Mouse (Mus musculus) forelimb bud, embryonic 11.5 days (tissue): Measurements from ENCODE around the gene H2-K1.

Source experiments
- DNase-seq: peaks from one replicate; pipeline ENCODE4 v3.0.0-alpha.2; 2012; ENCODE audit warnings: low read depth, low spot score

H2-K1 gene

DNA sequence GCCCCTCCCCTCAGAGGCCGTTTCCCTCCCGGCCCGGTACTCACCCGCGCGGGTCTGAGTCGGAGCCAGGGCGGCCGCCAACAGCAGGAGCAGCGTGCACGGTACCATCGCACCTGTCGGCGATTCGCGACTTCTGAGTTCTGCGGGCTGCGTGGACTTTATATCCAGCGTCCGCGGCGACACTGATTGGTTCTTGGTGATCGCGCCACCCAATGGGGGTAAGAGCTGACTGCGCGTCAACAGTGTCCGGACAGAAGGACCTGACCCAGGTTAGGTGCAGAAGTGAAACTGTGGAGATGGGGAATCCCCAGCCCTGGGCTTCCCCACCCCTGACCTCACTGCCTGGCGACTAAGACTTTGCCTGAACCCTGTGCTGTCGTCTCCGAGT, at the start of gene H2-K1:
H2-K1 (minus strand) TSS at position 198 of the 388 bp plus-strand sequence.
- DNase-seq = peak; percentile 82

DNA sequence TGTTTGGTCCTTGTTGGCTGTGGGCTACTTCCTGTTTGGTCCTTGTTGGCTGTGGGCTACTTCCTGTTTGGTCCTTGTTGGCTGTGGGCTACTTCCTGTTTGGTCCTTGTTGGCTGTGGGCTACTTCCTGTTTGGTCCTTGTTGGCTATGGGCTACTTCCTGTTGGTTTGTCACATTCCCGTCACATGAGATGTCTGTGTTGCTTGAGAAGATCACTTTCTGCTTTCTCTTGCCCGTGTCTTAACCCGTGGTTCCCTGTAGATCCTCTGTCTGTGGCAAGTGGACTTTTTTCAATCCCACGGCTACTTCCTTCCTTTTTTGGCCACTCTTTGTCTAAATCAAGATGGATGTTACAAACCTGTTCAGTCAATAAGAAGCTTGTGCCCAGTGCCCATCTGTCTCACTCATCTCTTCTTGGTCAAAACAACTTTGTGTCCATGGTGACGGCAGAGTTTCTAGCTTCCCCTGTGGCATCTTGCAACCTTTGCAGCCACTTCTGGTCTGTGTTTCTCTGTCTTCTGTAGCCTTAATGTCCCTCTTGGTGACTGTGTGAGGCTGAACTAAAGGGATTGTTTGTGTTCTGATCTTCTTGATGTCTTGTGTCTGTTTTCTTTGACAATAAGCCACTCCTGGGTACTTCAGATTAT, 47.4 kb upstream of the H2-K1 start:
- no peak for DNase-seq

DNA sequence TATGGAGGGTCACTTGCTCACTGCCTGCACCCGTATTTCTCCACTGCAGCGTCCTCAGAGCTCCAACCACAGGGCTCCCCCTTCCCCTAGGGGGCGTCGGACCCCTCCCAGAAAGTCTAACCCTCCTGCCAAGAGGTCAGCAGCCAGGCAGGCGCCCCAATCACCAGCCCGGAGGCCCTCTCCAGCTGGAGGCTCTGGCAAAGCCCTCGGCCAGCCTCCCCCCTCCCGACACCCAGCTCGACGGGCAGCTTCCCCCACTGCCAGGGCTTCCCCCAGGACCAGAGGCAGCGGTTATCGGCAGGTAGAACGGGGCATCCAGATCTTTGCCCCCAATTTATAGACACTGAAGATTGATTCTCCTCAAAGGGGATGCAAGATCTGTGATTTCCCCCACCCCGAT, 45.8 kb upstream of the H2-K1 start:
- DNase-seq = no peak

DNA sequence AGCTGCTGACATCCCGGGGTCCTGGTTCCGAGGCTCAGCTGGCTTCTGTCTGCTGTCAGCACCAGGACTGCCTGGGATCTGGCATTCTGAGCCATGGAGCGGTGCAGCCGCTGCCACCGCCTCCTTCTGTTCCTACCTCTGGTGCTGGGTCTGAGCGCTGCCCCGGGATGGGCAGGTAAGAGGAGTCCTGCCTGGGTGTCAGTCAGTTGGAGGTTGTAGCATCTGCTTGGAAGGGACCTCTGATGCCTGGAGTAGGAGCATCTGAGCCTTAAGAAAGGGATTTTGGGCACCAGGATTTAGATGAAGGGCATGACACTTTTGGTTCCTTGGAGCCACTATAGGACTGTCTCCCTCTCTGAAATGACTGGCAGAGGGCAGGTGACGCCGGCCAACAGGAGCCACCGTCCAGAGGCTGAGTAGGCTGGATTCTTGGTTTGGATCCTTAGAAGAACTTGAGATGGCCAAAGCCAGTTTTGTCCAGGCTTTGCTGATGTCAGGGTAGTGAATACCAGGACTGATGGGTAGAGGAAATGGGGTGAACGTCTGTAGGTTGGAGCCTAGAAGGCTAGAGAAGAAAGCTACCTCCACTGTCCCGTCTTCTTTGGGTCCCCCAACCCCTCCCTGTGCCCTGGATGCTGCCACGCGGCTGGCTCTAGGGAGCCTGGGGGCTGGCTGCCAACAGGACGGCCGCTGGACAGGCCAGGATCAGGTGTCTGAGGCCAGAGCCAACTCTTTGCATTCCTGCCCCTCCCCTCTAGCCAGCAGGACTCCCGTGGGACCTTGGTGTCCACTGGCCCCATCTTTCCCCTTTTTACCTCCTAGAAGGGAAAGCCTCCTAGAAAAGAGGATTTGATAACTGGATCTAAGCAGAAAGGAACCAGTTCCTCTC, 39.7 kb upstream of the H2-K1 start:
- DNase-seq = no peak

DNA sequence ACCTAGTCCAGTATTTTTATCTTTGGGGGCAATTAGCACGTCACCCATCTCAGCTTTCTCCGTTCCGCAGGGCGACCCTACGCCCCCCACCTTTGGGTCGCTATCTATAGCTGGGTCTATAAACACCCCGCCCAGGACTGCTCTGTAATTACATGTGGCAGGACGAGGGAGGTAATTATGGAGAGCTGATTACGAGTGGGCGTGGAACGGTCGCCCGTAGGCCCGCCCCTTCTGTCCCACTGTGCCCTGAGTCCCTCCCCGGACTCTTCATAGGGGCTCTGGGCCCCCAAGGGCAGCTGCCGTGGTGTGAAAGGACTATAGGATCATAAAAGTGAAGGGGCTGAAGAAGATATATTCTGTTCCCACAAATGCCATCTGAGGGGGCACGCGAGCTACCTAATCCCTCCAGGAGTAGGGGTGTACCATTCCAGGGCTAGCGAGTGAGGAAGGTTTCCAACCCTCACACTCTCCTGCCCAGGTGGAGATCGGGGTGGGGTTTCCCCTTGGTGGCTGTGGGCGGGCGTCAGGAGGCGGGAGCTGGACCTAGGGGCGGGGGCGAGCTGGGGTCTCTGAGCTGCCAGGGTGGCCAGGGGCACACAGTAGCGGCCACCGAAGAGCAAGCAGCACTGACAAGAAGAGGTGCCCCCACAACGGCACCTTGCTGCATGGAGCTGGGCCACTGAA, 38.9 kb upstream of the H2-K1 start, which contains the start of gene Col11a2:
Col11a2 (plus strand) TSS at position 560 of the 684 bp plus-strand sequence.
- DNase-seq = no peak

DNA sequence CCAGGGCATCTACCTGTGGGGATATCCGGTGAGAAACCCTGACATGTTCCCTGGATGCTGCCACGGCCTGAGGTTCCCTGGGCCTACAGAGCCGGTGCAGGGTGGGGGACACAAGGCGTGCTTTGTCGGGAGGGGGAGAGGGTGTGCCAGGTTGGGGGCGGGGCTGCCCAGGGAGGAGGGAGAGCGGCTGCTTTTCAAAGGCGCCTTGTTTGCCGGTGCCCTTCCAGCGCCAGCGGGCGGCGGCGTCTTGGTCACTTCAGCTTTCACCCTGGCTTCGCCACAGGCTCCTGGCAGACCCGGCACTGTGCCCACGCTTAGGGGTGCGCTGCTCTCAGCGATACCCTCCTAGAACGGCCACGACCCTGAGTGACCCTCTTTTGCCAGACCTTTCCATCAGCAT, 38.3 kb upstream of the H2-K1 start:
- no peak for DNase-seq

DNA sequence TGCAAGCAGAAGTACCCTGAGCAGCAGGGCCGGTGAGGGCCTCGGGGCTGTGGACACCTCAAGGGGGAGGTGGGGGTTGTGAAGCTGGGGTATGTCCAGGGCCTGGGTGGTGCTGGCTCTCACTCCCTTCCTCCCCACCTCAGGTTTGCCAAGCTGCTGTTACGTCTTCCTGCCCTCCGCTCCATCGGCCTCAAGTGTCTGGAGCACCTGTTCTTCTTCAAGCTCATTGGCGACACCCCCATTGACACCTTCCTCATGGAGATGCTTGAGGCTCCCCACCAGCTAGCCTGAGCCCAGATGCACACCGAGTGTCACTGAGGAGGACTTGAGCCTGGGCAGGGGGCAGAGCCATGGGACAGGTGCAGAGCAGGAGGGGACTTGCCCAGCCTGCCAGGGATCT, 37.1 kb upstream of the H2-K1 start:
- no peak for DNase-seq

DNA sequence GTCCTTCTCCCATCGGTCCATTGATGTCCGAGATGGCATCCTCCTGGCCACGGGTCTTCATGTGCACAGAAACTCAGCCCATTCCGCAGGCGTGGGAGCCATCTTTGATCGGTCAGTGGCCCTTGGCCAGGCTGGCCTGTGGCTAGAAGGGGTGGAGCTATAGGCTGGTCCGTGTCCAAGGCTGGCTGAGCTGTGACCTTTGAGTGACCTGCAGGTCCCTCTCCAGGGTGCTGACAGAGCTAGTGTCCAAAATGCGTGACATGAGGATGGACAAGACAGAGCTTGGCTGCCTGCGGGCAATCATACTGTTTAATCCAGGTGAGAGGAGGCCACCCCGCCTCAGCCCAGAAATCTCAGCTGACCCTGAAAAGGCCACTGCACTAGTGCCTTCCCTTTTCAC, 36.5 kb upstream of the H2-K1 start:
- DNase-seq = no peak

DNA sequence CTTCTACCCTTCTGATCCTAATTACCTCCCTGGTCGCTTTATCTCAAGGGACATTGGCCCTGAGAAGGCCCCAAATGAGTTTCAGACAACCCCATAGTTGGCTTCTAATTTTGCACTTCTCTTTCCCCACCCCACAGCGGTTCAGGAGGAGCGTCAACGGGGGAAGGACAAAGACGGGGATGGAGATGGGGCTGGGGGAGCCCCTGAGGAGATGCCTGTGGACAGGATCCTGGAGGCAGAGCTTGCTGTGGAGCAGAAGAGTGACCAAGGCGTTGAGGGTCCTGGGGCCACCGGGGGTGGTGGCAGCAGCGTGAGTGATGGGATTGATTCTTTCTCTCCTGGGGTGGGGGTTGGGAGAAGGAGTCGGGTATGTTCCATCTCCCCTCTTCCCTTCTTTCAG, 35.4 kb upstream of the H2-K1 start:
- no peak for DNase-seq

DNA sequence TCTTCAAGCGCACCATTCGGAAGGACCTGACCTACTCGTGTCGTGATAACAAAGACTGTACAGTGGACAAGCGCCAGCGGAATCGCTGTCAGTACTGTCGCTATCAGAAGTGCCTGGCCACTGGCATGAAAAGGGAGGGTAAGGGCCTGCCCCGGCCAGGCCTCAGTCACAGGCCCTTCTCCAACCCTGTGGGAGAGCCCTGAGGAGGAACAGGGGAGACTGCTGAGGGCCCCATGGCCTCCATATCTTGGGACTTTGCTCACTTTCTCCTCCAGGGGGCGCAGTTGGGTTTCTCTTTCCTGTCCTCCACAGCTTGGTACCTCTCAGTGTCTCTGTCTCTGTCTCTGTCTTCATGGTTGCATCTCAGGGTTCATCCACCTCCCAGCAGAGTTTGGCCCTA, 33.9 kb upstream of the H2-K1 start:
- peak; percentile 47 for DNase-seq

DNA sequence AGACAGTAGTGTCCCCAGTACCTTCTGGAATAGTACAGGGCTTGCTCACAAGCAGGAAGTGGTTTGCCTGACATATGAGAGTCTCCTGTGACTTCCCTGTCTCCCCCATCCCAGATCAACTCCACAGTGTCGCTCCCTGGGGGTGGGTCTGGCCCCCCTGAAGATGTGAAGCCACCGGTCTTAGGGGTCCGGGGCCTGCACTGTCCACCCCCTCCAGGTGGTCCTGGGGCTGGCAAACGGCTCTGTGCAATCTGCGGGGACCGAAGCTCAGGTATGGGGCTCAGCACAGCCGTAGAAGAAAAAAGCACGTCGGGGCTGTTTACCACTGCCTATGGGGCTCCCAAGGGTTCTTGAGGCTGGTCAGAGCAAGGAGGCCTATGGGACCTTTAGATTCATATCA, 33.3 kb upstream of the H2-K1 start:
- no peak for DNase-seq

DNA sequence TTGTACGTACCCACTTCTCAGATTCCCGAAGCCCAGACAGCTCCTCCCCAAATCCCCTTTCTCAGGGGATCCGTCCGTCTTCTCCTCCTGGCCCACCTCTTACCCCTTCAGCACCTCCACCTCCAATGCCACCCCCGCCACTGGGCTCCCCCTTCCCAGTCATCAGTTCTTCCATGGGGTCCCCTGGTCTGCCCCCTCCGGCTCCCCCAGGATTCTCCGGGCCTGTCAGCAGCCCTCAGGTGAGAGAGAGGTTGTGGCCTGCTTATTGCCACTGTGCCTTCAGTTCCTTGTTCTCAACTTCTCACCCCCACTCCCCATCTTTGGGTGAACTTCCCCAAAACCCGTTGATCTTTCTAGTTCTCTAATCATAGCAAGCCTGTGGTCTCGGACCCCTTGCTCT, 32.7 kb upstream of the H2-K1 start:
- no peak for DNase-seq

DNA sequence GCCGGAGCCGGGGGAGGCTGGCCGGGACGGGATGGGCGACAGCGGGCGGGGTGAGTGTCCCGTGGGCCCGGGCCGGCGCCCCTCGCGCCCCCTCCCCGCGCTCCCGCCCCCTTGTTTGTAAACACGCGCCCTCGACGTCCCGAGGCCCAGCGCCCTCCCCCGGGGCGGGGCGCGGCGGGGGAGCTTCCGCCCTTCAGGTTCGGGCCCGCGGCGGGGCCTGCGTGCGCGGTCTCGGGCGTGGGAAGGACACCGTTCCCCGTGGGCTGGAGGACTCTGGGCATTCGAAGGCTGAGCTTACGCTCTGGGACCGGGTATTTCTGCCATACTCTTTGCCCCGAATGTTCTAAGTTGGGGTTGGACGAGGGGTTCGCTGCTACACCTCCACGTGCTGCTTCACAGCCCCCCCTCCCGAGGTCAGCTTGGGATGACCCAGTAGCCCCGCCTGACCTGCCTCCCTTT, 32.1 kb upstream of the H2-K1 start:
- no peak for DNase-seq

DNA sequence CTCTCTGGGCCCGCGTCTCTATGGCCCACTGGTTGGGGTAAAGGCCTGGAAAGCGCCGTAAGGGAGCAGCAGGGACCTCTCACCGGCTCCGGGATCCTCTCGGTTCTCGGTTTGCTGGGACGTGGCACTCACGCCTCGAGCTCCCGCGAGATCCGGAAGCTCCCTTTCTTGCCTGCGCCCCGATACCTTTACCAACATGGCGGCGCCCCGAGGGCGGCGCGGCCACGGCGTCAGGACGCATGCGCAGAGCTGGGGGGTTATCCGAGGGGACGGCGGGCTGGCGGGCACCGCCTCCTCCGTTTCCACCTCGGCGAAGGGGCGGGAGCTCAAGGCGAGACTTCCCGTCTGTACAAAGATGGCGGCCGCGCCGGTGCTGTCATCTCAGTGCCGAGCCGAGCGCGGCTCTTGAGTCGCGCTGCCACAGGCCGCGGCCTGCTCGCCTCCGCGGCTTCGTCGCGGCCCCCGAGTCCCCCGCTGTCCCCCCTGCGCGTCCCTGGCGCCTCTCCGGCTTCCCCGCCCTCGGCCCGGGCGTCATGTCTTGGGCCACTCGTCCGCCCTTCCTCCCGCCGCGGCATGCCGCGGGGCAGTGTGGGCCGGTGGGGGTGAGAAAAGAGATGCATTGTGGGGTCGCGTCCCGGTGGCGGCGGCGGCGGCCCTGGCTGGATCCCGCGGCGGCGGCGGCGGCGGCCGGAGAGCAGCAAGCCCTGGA, 31.5 kb upstream of the H2-K1 start, which contains the start of the genes Slc39a7 and Rxrb:
Slc39a7 (minus strand) TSS at position 218 of the 709 bp plus-strand sequence.
Rxrb (plus strand) TSS at position 348 of the 709 bp plus-strand sequence.
- DNase-seq = peak; percentile 99

DNA sequence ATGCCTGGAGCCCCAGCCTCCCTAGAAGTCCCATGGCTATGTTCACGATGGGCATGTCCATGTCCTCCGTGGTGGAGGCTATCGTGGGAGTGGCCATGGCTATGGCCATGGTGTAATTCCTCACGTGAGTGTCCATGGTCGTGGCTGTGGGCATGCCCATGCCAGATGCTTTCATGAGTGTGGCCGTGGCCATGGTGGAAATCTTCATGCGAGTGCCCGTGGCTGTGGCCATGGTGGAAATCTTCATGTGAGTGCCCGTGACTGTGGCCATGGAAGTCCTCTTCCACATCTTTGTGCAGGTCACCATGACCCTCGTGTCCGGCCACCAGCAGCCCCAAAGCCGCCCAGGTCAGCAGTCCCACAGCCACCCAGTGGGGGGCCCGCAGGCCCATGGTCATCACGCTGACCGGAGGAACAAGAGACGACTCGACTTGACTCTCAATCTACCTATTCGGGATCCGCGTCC, 30.7 kb upstream of the H2-K1 start:
- no peak for DNase-seq

DNA sequence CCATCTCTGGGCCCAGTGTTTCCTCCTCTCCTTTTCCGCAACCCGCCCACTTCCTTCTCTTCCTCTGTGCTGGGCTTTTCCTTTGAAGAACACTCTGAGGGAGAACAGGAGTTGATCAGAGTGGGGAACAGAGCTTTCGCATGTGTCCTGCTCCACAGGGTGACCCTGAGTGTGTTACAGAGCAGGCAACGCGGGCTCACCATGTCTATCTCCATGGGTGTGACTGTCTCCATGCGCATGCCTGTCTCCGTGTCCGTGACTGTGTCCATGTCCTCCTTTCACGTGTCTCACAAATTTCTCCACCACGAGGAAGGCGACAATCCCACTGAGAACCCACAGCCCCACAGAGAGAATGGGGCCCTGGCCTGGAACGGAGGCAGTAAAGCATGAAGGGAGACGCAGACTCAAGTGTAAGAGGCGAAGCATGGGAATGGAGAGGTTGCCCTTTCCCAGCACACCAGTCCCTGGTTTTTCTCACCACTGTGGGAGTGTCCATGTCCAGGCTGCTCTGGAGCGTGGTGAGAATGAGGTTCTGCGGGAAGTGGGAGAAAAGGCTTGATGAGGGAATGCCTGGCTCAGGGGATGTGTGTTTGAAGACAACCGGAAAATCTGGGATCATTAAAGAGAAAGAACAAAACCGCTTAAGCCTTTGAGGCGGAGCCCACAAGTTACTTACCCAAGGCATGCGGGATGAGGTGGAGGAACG, 29.9 kb upstream of the H2-K1 start:
- no peak for DNase-seq

DNA sequence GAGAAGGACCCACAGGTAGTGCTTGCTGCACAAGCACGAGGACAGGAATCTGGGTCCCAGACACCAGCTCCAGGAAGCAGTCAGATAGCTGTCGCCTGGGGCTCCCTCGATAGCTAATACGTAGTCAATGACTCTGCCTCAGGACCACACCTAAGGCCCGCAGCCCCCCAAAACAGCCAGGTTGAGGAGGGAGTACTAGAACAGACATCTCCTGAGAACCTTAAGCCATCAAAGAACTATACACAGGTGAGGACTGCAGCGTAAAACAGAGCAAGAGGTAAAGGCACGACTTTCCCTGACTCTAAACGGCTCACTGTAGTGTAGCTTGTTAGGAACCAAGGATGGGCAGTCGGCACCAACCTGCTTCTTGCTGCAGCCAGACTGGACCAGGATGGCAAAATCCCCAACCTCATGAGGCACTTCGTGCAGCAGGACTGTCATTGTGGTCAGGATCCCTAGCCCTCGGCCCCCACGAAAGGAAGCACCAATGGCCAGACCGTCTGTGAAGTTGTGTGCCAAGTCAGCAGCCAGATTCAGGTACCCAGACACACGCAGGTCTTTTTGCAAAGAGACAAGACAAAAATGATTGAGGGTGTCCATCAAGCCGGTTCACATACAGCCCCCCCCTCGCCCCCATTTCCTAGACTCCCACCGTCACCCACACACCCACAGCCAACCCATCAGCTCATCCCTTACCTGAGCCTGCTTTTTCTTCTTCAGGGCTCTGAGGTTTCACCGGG, 29.2 kb upstream of the H2-K1 start:
- no peak for DNase-seq

DNA sequence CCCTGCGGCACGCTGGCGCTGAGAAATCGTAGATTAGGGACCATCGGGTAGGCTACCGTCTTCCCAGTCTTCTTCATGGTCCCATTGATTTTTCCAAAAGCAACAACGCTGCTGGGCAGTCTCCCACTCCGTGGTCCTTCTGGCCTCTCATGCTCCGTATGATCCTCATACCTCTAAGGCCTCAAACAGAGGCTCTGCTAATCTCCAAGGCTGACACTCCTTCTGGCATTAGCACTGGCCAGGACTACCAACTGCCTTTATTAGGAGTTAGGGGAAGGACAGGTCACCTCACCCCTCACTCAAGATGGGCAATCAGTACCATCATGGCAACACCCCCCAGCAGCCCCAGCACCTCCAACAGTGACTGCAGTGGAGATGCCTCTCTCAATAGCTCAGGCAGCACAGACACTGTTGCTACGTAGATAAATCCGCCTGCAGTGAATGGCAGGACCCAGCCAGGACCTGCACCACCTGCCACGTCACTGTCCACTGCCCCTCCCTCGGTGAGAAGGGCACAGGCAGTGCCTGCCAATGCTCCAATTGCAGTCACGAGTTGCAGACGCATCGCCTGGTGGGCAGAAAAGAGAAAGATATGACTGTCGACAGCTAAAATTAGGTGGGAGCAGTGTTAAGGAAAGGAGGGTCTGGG, 28.5 kb upstream of the H2-K1 start:
- DNase-seq = no peak

DNA sequence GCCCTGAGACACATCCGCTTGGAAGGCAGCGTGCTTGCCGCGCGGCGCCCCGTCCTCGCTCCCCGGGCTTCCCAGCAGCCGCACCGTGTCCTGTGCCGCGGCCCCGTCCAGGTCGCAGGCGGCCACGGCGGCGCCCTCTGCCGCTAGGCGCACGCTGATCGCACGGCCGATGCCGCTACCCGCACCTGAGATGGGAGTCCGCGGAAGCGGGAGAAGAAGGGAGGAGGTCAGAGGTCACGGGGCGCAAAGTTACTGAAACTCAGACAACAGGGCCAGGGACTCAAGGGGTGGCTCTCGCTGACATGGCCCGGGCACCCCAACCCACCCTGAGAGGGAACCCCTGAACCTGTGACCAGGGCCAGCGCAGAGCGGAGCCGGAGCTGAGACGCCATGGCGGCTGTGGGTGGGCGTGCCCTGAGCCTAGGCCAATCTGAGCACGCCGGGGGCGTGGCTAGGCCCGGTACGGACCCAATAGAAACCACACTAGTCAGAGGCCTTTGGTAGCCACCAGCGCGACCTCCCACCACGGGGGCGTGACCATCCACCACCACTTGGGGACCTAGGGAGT, 27.6 kb upstream of the H2-K1 start, which contains the start of gene H2-Ke6:
H2-Ke6 (minus strand) TSS at position 405 of the 568 bp plus-strand sequence.
- peak; percentile 94 for DNase-seq
